Mouse (Mus musculus): Measurements from ENCODE around the gene Hbq1b.

Hbq1b gene

DNA sequence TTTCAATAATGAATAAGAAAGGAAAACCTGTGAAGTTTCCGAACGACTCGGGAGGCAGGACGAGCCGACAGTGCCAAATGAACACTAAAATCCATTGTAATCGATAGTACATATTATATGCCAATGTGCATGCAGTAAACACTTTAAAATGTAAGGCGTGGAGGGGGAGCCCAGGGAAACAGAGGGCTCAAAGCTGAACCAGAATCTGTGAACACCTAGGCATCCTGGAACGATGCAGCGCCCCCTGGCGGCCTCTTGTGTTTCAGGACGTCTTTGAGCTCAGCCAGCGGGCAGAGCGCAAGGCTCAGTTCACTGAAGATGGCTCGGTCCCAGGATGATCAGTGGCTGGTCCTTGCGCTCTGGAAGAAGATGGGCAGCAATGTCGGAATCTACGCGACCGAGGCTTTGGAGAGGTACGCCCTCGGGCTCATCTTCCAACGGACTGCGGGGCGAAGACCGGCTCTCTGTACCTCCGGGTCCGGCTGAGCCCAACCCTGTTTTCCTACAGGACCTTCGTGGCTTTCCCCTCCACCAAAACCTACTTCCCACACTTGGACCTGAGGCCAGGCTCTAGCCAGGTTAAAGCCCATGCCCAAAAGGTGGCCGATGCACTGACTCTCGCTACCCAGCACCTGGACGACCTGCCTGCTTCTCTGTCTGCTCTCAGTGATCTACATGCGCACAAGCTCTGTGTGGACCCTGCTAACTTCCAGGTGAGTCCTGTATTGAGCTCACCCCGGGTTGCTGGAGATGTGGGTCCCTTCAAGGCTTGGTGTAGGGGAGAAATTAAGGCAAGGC, at the start of gene Hbq1b:
Gene Hbq1b (plus strand): TSS at position 271 of the 798 bp plus-strand sequence.
- DNase-seq = peak; percentile 45 to 72

DNA sequence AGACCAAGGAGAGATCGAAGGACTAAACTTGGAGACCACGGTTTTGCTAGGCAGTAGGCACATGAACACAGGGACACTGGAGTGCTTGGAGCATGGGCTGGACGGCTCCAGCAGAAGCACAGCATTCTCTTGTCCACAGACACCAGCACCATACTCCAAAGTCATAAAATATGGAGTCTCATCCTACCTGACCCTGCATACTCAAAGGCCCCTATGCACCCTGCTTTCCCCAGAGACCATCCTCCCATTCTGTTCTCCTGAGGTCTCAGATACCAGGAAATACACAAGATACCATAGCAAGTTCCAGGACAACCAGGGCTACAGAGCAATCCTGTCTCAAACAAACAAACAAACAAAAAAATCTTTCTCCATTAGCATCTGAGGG, 49.4 kb upstream of the Hbq1b start:
- DNase-seq = no peak

DNA sequence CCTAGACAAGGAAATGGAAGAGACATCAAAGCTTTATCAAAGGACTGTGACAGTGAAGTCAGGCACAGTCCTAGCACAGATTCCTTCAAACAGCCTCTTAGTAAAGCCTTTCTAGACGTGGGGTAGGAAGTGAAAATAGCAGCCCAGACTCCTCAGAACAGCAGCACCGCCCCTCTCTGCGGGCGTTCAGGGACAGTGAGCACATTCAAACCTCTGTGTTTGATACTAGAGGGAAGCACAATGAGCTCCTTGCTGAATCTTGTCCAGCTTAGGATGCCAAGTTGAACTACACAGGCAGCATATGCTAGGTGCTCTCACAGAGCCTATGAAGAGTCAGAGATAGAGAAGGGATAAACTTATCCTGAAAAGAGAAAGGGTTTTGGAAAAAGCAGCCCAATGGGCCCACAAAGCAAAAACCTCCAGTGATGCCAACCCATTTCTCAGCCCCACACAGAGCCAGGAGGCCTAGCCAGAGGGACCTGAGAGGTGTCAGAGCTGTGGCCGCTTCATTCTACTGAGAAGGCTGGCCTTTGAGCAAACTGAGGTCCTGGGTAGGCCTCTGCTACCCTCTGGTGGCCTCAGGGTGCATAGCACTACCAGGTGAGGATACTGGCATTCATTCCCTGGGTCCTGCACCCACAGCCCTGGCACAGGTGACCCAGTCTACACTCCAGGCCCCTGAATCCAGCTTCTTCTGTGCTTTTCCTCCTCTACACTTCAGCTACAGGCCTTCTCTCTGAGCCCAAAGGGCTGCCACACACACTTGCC, 48.5 kb upstream of the Hbq1b start:
- peak; percentile 56 to 77 for DNase-seq

DNA sequence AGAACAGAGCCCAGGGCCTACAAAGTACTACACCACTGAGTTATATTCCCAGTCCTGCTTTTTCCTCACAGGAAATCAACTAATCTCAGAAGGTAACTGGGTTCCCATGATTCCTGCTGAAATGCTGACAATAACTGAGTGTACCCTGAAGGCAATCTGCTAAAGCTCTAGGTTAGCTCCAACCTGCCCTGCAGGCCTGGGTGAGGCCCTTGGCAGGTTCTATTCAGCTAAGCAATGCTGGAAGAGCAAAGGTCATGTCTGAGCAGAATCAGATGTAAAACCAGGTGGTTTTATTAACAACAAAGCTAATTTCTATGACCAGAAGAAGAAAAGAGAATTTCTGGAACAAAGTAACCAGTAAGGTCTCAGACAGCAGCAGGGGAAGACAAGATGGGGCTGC, 45.4 kb upstream of the Hbq1b start:
- no peak for DNase-seq

DNA sequence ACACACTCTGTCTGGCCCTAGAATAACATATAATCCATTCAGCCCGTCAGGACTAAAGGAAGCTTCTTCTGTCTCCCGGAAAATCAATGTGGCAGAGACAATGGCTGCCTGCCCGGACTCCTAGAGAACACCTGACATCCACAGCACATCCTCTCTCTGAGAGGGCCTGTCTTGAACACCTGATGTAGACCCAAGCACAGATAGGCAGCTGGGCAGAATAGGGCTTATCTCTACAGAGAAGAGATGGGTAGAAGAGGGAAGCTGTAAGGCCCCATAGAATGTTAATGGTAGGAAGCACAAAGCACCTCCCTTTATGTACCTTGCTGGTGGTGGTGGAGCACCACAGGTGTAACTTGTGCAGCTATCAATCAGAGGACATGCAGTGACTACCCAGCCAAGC, 44.6 kb upstream of the Hbq1b start:
- no peak for DNase-seq

DNA sequence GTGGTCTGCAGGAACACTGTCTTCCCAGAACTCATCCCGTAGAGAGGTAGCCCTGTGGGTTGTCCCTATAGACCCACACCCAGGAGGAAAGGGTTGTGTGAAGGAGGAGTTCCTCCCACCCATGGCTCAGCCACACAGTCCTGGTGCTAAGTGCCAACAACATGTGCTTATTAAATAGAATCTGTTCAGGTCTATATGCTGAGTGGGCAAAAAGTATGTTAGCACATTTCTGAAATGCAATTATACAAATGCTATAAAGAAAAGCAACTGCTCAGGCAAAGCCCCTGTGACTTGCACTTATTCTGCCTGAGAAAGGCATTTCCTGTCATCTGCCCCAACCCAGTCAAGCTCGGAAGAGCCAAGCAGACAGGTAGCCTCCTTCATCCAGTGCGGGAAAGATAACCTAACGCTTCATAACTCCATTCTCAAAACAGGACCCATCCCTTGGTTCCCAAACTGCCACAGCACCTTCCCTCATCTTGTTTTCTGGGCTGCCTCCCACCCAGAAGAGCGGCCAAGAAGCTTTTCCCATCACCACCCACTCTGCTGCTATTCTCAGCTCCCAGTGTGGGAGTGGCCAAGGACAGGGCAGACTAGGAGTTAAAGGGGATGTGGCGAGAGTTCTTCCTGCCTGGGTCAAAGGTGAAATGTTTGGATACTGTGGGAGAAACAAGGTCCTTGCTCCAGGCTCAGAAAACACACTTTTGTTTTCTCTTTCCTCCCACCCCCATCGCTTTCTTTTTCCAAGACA, 43.4 kb upstream of the Hbq1b start:
- DNase-seq = no peak

DNA sequence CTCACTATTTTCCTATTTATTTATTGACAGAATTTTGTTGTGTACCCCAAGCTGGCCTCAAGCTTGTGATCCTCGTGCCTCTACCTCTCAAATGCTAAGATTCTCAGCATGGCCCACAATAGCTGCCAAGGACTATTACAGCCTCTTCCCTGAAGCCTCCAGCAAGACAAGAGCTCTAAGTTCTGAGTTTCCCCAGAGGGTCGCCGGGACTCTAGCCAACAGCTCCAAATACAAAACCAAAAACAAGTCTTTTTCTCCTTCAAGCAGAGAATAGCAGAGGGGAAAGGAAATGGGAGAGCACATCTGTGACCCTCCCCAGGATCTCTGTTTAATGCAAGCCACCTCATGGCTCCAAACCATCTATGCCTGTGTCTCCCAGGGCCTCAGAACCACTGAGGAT, 42.7 kb upstream of the Hbq1b start:
- DNase-seq = no peak

DNA sequence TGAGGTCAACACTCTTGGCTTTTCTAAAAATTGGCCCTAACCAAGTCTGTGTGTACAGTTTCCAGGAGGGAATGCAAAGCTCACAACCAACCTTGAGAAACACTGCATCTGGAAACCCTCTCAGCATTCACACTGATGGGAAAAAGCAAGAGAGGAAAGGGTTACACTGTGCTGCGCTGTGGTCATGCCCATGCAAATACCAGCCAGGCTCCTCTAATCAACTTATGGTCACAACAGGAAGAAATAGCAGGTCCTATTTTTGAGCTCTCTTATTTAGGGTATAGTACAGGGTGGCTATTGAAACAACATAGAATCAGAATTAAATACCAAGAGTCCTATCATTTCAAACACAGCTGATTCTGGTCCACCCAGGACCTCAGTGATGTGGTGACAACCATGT, 42.1 kb upstream of the Hbq1b start:
- DNase-seq = no peak

DNA sequence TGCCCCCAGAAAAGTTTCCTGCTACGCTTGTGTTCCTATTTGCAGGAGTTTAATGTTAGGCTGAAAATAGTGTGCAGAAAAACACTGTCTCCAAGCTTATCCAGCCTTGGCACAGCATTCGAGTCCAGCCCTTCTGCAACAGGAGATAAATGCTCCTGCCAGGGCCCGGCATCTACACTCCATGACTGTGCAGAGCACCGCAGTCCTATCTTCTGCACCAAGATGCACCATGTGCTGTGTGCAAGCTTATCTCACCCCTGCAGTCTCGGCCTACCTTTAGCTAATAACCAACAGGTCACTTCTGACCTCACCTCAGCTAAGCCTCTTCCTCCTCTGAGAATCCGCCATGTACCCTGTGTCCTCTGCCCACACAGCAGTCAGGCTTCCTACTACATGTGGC, 41.2 kb upstream of the Hbq1b start:
- no peak for DNase-seq

DNA sequence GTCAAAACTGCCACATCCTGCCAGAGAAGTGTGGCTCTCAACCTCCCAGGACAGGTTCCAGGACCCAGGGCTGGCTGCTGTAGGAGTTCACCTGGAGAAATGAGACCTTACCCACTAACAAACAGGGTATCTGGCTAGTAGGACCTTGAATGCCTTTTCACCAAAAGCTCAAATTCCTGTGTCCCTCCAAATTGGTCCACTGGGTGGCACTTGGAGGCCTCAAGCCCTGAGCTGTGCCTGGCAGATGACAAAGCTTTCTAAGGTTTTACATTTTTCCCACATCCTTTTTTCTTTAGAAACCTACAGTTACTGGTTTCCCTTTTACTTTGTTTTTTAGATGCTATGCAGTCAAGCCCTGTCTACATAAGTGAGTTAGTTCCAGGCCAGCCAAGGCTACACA, 39.7 kb upstream of the Hbq1b start:
- DNase-seq = no peak

DNA sequence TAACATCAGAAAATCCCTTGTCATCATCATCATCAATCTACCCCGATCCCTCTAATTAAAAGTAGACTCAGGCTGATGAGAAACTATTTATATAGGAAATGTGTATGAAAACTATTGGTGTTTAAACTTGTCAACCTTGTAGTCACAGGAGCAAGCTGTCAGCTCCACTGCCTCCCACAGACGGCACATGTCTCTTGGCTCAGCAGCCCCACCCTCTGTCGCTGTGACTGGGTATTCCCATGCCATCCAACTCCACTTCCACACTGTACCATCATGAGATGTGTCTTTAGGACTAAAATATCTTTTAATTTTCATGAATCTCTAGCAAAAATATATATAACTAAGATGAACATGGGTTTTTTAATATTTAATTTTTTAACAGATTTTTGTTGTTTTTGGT, 38.4 kb upstream of the Hbq1b start:
- DNase-seq = no peak

DNA sequence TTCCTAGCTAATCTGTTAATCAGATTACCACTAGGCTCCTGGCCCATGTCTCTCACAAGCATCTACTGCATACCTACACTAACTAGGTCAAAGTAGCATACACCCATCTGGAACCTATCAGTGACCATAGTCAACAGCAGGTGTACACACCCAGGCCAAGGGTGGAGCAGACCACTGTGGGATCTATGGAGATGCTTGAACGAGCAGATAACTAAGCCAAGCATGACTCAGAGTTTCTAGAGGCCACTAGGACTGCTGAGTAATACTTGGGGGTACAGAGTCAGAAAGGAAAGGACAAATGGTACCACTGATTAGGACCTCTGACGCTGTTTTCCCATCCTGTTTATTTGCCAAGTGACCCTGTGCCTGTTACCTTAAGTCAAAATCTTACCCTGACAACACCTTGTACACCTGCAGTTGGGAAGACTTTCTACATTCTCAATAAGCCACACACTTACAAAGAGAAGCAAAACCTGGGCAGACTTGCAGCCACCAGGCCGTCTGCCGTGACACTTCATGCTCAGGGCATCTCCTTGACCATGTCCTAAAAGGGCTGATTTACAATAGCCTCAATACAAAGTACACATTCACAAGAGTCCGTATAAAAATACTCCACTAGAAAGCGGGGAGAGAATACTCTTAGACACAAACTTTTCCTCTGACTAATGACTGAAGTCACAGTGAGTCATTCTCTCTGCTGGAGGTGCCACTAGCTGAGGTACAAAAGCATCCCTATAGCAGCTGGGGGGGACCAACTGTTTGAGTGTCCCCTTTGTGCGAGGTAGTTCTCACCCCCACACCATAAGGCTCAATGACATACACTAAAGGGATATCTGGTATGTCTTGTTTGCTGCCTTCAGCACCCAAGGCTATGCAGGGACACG, 35.6 kb upstream of the Hbq1b start:
- DNase-seq = no peak

DNA sequence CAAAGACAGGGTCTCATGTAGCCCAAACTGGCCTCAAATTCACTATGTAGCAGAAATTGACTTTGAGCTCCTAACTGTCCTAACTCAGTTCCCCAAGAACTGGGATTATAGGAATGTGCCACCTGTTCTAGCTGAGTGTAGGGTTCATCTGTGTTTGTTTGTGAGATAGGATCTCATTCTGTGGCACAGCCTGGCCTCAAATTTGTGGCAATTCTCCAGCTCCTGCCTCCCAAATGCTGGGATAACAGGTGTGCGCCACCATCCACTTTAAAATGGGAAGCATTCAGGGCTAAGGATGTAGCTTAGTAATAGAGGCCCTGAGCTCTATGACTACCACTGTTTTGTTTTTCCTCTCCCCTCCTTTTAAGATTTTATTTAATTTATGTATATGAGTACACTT, 33.6 kb upstream of the Hbq1b start:
- no peak for DNase-seq

DNA sequence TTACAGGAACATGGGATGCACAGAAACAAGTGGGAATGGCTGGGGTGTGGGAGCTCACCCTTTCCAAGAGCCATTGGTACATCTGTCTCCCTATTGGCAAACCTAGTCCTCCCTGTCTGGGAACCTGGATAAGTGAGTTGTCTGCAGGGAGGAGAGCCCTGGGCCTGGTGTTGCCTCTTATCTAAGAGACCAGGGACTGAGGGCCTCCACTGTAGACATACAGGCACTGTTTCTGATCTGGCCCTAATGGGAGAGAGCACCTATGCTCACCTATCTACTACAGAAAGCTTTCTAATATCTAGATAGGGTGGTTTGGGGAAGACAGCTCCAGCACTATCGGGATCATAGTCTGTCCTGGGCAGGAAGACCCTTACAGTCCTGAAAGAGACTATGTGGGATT, 30.6 kb upstream of the Hbq1b start:
- DNase-seq = no peak

DNA sequence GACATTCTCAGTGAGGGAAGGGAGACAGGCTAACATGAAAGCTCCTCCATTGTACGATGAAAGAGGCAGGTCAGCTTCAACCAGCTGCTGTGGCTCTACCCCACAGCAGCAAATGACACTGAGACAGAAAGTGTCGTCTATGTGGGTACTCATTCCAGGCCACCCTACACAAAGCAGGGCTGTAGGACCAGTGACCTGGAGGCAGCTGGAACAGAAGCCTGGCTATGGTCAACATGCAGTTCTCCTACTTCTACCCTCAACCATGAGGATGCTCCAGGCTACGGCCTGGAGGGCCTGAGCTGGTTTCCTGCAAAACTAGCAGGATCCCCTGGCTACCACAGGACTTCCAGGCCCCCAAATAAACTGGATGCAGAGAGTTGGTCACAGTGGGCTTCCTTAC, 30.2 kb upstream of the Hbq1b start:
- no peak for DNase-seq

DNA sequence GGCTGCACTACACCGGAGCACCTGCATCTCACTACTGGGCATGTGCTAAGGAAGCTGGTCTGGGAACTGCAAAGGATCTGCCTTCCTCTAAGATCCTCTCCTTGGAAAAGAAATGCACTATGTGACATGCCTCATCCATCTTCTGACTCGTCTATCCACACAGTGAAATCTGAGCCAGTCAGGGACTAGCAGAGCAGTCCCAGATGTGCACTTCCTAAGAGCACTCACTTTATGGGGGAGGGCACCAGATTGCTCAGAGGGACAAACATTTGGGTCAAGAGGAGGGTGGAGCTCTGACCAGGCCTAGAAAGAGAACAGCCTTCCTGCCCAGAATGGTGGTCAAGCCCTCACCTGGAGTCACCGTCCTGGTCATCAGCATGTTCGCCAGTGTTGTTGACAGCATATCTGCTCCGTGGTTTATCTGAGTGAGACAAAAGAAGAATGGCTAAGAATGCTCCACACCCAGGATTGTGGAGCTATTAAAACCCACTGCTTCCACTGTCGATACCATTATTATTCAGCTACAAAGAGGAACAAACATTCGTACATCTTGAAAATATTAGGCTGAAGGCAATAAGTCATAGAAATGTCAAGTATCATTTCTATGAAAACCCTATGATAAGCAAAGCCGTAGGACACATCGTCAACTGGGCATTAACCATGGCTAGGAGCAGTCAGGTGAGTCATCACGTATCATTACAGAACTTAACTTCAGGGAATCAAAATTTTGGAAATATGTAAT, 23.9 kb upstream of the Hbq1b start:
- DNase-seq = no peak

DNA sequence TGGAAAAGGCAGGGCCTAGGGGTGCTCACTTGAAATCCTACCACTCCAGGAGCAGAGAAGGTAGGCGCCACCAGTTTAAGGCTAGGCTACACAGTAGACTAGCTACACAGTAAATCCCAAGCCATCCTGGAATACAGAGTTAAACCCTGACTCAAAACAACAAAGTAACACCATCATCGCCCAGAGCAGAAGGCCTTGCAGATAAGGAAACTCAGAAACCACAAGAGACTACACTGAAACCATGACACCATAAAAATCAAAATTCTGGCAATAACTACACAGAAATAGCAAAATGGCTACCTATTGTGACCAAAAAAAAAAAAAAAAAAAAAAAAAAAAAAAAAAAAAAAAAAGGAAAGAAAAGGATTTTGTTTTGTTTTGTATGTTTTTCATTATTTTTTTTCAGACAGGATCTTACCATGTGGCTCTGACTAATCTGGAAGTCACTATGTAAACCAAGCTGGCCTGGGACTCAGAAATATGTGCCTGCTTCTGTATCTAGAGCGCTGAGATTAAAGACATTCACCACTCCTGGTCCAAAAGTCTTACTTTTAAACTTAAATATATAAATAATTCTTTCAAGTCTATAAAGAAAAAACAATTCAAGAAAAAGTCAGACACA, 21.5 kb upstream of the Hbq1b start:
- DNase-seq = no peak

DNA sequence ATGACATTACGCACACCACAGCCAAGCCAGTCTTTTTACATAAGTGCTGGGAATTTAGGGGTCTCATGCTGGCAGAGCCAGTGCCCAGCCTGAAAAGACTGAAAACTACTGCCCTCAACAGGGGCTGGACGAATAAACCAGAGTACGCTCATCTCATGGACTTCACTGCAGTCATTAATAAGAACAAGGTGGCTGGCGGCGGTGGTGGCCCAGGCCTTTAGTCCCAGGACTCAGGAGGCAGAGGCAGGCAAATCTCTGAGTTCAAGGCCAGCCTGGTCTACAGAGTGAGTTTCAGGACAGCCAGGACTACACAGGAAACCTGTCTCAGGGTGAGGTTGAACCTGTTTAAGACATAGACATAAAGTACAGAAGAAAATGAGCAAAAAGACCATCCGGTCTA, 20.6 kb upstream of the Hbq1b start:
- DNase-seq = no peak

DNA sequence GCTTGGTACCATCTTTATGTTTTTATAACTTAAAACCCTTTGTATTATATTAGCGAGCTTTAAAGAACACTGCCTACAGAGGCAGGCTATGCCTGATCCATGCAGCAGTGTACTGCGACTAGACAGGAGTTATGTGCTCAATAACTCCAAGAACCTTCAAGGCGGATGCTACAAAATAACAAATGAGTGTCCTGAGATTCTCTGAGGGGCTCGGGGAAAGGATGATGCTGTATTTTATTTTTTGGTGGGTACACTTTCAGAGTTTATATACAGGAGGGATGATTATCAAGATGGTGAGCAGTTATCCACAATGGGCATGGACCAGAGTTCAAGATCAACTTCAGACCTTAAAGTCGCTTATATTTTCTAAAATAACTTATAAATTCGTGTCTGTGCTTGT, 20.0 kb upstream of the Hbq1b start:
- DNase-seq = no peak

DNA sequence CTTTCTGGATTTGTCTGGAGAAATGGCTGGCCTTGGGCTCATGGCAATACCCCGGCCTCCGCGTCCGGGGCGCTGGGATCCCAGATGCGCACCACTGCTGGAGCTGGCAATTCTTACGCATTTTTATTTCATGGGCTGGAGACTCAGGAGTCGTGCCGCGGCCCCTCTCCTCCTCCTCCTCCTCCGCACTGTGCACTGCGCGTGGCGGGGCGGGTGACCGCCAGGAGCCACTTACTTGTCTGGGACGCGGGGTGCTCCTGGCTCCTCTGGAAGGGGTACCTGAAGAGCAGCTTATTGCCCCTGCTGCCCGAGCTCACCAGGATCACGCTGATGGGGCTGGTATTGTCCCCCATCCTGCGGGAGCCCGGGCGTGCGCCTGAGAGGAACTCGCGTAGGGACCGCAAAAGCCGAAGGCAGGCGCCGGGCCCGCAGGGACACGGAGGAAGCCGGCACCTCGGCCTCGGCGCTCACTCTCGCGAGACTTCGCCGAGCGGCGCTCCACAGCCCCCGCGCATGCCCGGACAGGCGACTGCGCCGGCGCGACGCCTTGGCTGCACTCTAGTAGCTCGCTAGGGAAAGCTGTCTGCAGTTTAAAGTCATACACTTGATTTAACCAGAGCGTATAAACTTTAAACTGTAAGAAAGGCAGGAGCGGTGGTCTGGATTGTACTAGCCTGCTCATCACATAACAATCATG, 19.4 kb upstream of the Hbq1b start, which contains the start of gene Nprl3:
Gene Nprl3 (minus strand): TSS at position 520 of the 697 bp plus-strand sequence.
- DNase-seq = peak; percentile 92 to 93

DNA sequence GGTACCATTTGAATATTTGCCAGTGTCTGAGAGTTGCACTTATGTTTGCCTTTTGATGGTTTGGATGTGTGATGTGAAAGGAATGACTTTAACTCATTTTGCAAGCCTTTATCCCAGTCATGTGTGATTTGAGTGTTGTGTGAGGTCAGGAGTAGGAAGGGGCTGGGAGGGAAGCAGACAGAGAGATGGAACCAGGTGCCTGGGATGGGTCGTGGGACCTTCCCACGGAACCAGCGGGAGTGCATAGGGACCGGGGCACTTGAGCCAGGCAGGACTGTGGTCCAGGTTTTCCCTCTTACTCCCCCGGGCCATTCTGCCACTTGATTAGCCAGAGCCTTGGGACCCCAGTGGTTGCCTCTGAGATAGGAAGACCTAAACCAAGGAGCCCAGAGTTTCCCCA, 18.8 kb upstream of the Hbq1b start:
- DNase-seq = peak in 1 of 2 experiments; percentile 14

Measured in spleen, adult 18-20 months (tissue).